Mouse (Mus musculus) urinary bladder, postnatal 0 days (tissue): ENCODE measurements around the gene Rpl31. TPM values are rescaled to one million over a fixed set of nuclear protein-coding genes. Genes with fewer than 3 reads are reported as not detected.

ENCODE experiments used
- polyA plus RNA-seq: library from polyadenylated mRNA; unstranded; fragments of >200 nt; fragmentation: Nextera tagmentation; extraction: Ambion mirVana; gene quantifications from 2 replicates; pipeline ENCODE4 v1.2.1, GENCODE M21; 2015

The Rpl31 gene
- polyA plus RNA-seq = 510 and 548 TPM in 2 replicates

DNA sequence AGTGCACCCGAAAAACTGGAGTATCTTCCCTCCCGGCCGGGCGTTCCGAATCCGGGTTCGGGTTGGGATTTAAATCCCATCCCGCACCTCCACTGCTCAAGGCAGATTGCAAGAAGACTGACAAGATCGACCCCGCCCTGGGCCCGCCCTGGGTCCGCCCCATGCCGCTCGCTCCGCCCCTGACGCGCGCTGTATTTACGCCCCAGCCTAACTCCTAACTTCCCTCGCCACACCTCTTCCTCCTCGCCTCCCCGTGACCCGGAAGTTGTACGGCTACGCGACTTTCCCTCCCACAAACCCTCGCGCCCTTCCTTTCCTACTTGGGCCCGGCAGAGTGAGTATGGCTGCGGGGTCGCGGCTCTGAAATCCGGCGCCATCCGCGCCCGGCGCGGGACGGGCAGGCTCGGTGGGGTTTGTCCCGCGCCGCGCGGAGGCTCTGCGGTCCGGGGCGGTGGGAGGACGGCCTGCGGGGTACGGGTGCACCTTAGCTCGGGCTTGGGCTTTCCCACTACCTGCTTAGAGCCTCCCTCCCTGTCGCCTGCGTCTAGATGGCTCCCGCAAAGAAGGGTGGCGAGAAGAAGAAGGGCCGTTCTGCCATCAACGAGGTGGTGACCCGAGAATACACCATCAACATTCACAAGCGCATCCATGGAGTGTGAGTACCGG, at the start of gene Rpl31:
TSS of gene Rpl31 (plus strand) at position 242 of the 666 bp plus-strand sequence.

Other genes starting within 250 kb of the Rpl31 start
- gene Npas2, start 174.1 kb upstream of the Rpl31 start, polyA plus RNA-seq = 1.8 and 2.2 TPM in 2 replicates
- 5.3 and 5.4 TPM in 2 replicates for gene Tbc1d8, start 110.9 kb downstream of the Rpl31 start, polyA plus RNA-seq
- 10.6 and 12.7 TPM in 2 replicates for gene Cnot11, start 167.2 kb downstream of the Rpl31 start, polyA plus RNA-seq
- 14.1 and 16.7 TPM in 2 replicates for gene Rnf149, start 209.6 kb downstream of the Rpl31 start, polyA plus RNA-seq